Mouse (Mus musculus) heart, postnatal 14 days (tissue): ENCODE results near the gene Mri1. TPM values are rescaled to one million over a fixed set of nuclear protein-coding genes. Genes with fewer than 3 reads are reported as not detected.

Experiments
- DNase-seq, 2 experiments: peaks; one replicate each; pipeline ENCODE4 v3.0.0; 2021 to 2022
- intact Hi-C: fragments of 180-260 bp; cut with DNase I; formaldehyde crosslinking; loops from one replicate; pipeline ENCODE4 v1.15.1; 2025
- long read RNA-seq, 2 experiments: library from polyadenylated mRNA; stranded (forward); transcript quantifications; one replicate each; pipeline ENCODE4 v2.0.0; 2021
- total RNA-seq, 2 experiments: library from RNA; stranded (reverse); gene quantifications; 2 replicates each; pipeline ENCODE4 v1.2.3; 2021

The Mri1 gene
- total RNA-seq: 10 to 100 TPM in 1 of 2 experiments, 1 to 10 TPM in 1; 7.6 to 12.5 TPM
- long read RNA-seq, experiment 1, transcript Mri1-203 (5 exons, 2,819 nt): major isoform, 11 of 16 reads
- long read RNA-seq, experiment 1, partial matches to known transcripts: 2 of 16 reads
- long read RNA-seq, experiment 1, other reads (novel, unspliced or antisense): 3 of 16 reads
- long read RNA-seq, experiment 2, transcript Mri1-203 (5 exons, 2,819 nt): major isoform, 12 of 15 reads
- long read RNA-seq, experiment 2, partial matches to known transcripts: 0 of 15 reads
- long read RNA-seq, experiment 2, other reads (novel, unspliced or antisense): 3 of 15 reads

DNA sequence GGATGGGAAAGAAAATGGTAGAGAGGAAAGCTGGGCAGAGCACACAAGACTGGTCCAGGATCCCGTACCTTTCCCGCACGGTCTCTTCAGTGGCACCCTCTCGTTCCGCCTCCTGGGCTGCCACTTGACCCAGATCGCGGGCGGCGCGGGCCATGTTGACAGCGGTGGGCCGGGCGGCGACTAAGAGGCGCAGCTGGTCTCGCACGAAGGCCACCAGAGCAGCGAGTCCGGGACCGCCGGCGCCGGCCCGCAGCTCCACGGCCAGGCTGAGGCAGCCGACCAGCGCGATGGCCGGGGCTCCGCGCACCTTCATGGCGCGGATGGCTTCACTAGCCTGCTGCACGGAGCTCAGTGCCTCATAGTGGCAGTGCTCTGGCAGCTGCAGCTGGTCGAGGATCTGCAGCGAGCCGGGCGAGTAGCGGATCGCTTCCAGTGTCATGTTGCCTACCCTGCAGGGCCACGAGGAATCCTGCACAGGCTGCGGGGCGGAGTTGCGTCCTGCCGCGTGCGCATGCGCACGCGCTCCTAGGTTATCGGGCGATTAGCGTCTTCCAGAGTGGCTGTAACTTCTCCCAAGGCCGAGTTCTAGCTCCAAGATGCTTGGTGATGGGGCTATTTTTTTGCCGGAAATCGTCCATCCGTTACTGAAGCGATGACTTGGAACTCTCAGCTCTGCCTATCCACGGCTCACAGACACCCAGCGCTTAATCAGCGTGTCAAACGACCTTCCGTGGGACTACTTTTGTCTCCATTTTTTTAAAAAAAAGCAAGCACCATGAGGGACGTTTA lies at the start of gene Mri1:
Mri1 (minus strand) TSS at position 505 of the 789 bp plus-strand sequence.
- intact Hi-C loops: no loop called here

DNA sequence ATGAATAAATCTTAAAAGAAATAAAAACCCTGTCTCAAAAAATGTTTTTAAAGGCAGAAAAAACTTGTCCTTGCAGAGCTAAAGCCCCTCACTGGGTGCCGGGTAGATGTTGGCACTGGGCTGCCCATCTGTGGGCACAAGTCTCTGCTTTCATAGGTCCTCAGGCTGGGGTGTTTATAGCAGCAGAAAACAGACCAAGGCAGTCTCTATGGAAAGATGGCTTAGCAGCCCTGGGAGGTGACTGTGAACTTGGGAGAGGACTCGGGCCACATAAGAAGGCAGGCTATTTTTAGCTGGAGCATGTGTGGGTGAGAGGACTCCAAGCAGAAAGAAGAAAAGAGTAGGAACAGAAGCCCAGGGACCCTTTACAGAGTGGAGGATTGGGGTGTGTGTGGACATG lies 46.8 kb upstream of the Mri1 start:
- intact Hi-C loops: no loop called here
- no peak for DNase-seq

More for the DNA sequence above, at the start of gene Mri1:
- DNase-seq: peak; percentile 82 to 84

DNA sequence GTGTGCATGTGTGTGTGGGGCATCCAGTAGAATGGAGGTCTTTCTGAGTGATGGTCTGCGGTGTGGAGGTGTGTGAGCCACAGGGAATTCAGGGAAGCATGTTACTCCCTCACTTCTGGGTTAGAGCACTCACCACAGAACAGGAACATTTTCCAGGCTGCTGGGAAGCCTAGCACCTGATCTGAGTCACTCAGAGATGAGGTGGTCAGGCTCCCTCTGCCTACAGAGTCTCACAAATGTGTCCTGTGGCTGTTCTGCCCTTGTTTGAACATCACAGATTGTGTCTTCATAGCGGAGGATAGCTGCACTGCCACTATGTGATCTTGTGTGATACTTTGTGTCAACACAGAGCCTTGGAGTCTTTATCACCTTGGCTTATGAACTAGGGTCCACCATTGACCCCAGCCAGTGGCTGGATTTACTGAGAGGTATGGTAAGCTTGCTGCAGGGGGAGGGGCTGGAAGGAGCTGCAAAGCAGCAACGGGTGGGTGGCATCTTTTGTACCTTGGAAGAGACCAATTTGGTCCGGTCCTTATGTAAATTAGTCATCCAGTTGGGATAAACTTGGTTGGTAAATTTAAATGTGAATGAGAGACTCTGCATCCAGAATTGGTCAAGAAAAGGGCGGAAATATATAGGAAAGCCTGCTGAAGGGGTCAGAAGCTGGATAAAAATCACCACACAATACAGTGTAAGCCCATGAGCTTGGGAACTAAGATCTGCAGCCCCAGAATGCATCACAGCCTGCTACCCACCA lies 40.1 kb upstream of the Mri1 start:
- intact Hi-C loops: no loop called here
- DNase-seq: no peak

DNA sequence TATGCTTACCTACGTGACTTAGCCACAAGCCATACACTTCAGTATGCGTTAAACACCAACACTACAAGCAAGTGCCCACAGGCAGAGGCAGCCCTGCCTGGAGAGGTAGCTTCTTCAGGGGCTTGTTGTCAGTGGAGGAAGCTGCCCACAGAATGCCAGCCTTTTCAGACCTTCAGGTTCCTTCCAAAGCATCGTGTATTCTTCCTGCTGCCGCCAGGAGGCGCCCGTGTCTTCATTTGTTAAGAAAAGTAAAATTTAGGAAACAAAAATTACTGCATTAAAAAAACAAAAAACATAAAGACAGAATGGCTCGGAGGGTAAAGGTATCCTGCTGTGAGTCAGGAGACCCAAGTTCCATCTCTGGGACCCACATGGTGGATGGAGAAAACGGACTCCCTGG lies 34.6 kb upstream of the Mri1 start:
- DNase-seq: peak; percentile 68 to 69
- intact Hi-C loops: loop anchor here (1.0 kb wide), 1 partner anchor 66 kb away; no protein-coding TSS in a partner anchor

DNA sequence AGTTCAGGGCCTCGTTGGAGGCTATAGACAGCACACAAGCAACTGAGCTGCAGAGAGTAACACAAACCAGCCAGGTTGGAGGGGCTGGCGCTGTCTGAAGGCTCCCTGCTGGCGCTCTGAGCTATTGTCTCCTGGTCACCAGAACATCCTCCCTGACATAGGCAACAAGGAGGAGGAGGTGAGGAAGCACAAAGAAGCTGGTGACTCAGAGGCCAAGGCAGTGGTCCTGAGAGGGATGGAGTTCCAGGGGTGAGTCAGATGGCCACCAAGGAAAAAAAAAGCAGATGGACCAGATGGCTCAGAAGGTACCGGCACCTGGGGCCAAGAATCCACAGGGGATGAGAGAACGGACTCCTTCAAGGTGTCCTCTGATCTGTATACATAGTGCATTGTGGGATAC lies 34.0 kb upstream of the Mri1 start:
- intact Hi-C loops: loop anchor here (1.0 kb wide), 1 partner anchor 66 kb away; no protein-coding TSS in a partner anchor
- no peak for DNase-seq

DNA sequence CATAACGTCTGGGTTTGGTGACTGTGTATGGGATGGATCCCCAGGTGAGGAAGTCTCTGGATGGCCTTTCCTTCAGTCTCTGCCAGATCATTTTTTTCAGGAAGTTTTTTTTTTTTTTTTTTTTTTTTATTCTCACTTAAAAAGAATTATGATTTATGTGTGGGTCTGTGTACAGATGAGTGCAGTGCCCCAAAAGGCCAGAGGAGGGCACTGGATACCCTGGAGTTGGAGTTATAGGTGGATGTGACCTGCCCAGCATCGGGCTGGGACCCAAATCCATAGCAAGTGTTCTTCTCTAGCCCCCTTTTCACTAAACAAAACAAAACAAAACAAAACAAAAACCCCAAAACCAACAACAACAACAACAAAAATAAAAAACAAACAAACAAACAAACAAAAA lies 31.8 kb upstream of the Mri1 start:
- DNase-seq: no peak
- intact Hi-C loops: loop anchor here (10.0 kb wide), 1 partner anchor 54 kb away; the partner anchor contains the start of gene Zswim4

DNA sequence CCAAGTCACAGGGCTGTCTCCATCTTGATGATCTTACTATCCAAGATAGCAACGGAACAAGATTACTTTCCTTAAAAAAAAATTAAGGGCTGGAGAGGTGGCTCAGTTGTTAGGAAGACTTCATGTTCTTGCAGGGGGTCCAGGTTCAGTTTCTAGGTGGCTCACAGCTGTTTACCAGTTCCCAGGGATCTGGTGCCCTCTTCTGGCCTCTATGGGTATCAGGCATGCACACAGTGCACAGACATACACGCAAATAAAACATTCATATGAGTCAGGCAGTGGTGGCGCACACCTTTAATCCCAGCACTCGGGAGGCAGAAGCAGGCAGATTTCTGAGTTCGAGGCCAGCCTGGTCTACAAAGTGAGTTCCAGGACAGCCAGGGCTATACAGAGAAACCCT lies 28.5 kb upstream of the Mri1 start:
- peak; percentile 52 to 64 for DNase-seq

DNA sequence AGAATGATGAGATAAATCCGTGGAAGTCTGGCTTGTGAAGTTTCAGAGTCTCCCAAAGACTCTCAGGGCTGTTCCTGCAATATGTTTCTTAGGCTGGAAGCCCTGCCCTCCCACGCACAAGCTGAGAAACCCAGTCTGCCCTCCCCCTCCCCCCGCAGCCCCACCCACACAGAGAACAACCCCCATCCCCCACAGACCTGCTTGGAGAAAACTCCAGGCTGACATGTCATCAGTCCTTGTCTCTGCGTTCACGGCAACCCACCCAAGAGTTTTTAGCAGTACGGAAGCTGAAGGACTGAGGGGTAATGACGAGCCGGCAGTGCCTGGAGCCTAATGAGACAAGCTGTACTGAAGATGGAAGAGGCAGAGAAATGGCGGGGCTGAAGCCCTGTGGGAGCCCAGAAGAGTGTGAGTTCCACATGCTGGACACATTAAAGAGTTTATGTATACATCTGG lies 27.5 kb upstream of the Mri1 start:
- peak; percentile 27 to 46 for DNase-seq
- intact Hi-C loops: loop anchor here (1.0 to 10.0 kb wide), 3 partner anchors 50 to 245 kb away; partner anchors contain the start of gene Zswim4

More for the DNA sequence above, 28.5 kb upstream of the Mri1 start:
- intact Hi-C loops: loop anchor here (1.0 to 10.0 kb wide), 3 partner anchors 51 to 246 kb away; partner anchors contain the start of gene Zswim4

DNA sequence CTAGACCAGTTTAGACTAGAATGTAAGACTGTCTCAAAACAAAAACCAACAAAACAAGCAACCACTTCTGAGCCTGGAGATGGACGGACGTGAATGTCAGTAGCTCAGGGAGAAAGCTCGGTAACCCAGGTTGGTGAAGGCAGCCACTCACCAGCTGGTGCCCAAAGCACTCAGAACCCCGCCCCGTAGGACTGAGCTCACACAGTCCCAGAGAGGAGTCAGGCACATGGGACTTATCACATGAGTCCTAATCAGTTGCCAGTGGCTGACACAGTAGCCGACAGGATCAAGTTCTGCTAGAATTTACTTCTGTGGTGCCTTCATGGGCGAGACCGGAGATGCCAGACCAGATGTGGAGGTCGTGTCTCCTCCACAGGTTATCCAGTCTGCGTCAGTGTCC lies 23.7 kb upstream of the Mri1 start:
- intact Hi-C loops: loop anchor here (10.0 kb wide), 1 partner anchor 46 kb away; the partner anchor contains the start of gene Zswim4
- DNase-seq: no peak

DNA sequence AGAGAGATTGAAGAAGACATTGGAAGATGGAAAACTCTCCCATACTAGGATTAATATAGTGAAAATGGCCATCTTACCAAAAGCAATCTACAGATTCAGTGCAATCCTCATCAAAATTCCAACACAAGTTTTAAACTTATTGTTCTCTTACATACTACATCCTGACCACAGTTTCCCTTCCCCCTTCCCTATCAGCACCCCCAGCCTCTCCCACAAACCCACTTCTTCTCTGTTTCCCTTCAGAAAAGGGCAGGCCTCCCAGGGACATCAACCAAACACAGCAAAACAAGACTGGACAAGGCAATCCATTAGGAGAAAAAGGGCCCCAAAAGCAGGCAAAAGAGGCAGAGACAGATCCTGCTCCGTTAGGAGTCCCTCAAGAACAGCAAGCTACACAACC lies 19.3 kb upstream of the Mri1 start:
- no peak for DNase-seq
- intact Hi-C loops: no loop called here

DNA sequence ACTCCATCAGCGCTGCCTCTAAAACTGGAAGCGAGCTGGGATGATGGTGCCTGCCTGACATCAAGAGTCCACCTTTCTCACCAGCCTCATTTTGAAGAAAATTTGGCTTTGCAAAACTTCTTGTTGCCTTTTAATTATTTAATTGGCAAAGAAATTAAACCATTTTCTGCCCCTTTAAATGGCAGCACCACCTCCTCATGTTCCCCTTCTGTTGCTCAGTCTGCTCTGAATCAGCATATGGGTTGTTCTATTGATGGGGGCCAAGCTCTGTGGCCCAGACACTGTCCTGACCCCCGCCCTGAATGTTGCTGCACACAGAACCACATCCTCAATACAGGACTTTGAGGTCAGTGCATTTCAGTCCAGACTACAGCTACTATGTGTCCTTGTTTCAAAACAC lies 16.8 kb upstream of the Mri1 start:
- no peak for DNase-seq
- intact Hi-C loops: no loop called here

DNA sequence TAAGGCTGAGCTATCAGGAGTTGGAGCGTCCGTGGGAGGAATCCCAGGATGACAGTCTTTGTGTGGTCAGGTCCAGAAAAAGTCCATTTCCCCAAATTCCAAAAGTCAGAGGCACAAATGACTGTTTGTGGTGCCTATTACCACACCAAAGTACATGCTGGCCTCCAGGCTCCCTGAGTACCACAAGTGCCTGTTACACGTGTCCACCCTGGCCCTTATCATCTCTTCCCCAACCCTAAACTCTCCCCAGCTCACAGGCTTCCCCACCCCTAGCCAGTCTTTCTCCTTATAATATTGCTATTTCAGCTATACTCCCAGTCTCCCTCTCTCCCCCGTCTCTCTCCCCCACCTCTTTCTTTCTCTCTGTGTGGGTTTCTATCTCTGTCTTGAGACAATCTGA lies 15.2 kb upstream of the Mri1 start:
- no peak for DNase-seq
- intact Hi-C loops: no loop called here

DNA sequence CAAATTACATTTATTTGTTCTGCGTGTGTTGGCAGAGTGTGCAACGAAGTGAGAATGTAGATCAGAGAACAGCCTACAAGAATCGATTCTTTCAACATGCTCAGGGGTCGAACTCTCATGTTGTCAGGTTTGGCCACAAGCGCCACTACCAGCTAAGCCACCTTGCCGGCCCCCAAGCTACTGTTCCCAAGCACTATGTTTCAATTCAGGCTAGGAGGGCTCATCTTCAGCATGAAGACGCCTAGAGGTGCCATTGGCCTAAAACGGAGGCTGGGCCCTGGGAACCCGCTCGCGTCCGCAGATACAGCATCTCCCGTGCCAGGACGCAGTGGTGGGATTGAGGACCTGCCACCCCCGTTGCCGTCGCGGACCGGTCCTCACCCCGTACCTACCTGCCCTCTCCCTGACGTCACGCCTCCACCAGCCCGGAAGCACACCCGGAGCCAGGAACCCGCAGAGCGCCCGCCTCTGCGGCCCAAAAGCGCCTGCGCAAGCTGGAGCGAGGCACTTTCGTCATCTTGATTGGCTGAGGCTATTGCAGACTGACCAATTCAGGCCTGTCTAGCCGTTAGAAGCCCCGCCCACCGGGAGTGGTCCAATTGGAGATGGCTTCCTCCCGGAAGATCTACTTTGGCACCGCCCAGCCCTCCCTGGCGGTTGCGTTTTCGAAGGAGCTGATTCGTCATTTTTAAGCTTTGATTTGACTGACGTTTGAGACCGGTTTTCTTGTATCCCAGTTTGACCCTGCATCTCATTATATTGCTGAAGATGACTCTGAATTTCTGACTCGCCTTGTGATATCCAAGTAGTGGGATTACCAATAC lies 13.0 kb upstream of the Mri1 start, which contains the start of gene Ccdc130:
Ccdc130 (minus strand) TSS at position 431 of the 824 bp plus-strand sequence.
- DNase-seq: peak; percentile 99
- intact Hi-C loops: loop anchor here (10.0 kb wide), 1 partner anchor 555 kb away; the partner anchor contains the start of gene Dand5

DNA sequence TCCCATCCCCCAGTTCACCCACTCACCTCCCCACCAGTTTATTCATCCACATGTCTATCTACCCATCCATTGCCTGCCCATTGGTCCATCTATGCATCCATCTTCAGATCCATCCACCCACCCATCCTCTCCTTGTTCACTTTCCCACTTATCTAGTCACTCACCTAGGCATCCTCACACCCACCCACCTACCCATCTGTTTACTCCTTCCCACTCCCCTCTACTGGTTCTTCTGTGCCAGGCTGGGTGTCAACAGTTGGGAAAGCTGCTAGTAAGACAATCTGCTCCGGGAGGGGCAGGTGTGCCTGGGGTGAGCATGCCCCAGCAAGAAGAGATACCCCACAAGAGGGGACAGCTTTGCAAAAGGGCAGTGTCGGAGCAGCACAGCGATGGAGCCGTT lies 4.0 kb upstream of the Mri1 start:
- intact Hi-C loops: loop anchor here (10.0 kb wide), 1 partner anchor 564 kb away; the partner anchor contains the start of gene Dand5
- DNase-seq: no peak

DNA sequence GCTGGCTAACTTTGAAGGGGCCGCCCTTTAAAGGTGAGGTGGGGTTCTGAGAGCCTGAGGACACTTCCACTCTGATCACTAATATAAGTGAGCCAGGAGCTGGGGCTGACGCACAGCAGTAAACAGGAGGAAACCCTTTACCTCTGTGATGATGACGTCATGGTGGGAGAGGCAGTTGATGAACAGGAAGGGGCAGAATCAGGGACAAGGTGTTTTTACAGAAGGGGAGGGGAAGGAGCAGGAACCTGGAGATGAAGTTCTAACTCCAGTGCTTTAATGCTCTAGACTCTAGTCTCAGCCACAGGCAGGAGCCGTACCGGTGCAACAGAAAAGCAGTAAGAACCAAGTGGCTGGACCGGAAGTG lies 686 bp downstream of the Mri1 start:
- intact Hi-C loops: no loop called here
- DNase-seq: no peak

DNA sequence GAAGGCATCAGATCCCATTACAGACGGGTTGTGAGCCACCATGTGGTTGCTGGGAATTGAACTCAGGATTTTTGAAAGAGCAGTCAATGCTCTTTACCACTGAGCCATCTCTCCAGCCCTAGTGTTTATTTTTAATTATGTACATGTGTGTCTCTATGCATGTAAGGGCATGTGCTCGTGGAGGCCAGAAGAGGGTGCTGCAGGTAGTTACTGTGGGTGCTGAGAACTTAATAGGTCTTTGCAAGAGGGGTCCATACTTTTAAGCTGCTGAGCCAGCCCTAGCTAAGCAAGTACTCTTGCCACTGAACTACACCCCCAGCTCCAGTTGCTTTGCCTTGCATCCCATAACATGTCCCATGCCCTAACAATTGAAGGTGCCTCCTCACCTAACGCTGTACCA lies 1.3 kb downstream of the Mri1 start:
- no peak for DNase-seq

DNA sequence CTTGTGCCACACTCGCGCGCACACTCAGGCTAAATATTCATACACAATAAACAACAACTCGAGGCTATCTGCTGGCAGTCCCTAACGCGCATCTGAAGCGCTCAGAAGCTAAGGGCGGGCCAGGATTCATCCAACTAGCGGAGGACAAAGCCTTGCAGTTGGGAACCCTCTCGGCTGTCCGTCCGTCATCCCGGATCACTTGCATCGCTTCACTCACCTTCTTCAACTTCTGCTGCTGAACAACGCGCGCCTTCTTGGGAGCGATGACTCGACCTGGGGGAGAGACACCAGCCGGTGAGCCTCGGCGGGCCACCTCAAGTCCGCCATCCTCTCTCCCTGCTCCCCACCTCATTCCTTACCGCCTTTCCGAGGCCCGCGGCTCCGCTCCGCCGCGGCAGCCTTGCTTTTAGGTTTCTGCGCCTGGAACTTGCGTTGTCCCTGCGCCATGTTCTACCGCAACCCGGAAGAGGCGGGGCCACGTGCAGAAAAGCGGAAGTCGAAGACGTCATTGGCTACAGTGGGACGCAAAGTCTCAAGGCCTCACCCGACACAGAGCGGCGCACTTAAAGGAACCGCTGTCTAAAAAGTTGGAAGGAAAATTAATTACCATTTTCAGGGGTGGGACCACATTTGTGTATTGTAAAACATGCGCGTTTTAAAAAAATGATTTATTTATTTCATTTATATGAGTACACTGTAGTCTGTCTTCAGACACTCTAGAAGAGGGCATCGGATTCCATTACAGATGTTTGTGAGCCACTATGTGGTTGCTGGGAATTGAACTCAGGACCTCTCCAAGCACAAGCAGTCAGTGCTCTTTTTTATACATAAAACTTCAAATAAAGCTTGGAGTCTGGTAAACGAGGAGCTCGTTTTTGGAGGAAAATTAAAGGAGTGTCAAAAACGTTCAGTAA lies 7.6 kb downstream of the Mri1 start, which contains the start of gene D8Ertd738e:
D8Ertd738e (minus strand) TSS at position 463 of the 914 bp plus-strand sequence.
- intact Hi-C loops: no loop called here

More for the DNA sequence above, 1.3 kb downstream of the Mri1 start:
- intact Hi-C loops: no loop called here

DNA sequence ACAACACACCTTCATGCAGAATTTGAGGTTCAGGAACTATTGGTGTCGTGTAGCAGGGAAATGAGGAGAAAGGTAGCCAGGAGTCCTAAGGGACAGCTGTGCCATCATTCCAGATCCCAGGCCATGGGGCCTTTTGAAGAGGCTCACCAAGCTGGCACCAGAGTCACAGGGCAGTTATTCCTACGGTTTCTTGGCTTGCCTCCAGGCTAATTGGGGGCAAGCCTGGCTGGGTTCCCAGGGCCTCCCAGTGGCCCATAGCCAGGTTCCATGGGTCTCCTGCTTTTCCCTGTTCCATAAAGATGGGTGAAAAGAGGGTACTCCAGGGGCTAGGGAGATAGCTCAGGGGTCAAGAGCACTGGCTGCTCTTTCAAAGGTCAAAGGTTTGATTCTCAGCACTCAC lies 15.3 kb downstream of the Mri1 start:
- DNase-seq: no peak
- intact Hi-C loops: no loop called here

More for the DNA sequence above, 7.6 kb downstream of the Mri1 start, which contains the start of gene D8Ertd738e:
- DNase-seq: peak; percentile 87 to 91
